Comparison of ENCODE assay signal across 14 mouse cellular contexts in genomic region chr6:113909836-113910235, GRCm38 (mm10).
"Had no signal": no experiment of that assay in that cellular context is flagged by ENCODE, and none has a peak within 500 bp of the region (broad histone marks: within the 10 kb centered on the region; RNA-seq: fewer than 3 reads in every experiment).

No protein-coding gene starts in this region.

- DNase-seq: gastrocnemius, adult 2 months; gastrocnemius, postnatal 10 days; gastrocnemius, postnatal 25 days; heart, adult 18-20 months; heart, postnatal 10 days; heart, postnatal 4 days; kidney, adult 18-20 months; kidney, adult 8-10 months; kidney, postnatal 10 days; kidney, postnatal 25 days; kidney, postnatal 4 days; liver; liver, embryonic 13.5 days; liver, postnatal 0 days had no signal
